Mouse (Mus musculus) liver, embryonic 12.5 days (tissue): Measurements from ENCODE around the gene Fhit. TPM values are rescaled to one million over a fixed set of nuclear protein-coding genes. Genes with fewer than 3 reads are reported as not detected.
"Not testable (repeated sequence)": the region's sequence is repeated elsewhere in the genome, so short reads cannot be mapped to it uniquely, and the experiment has no call there.

Experiments used
- ATAC-seq: fragments of 200-750 bp; cut with Nextera tagmentation; 2 replicates; pipeline ENCODE4 v1.8.0; 2017; ENCODE audit warnings: moderate number of reproducible peaks, mild to moderate bottlenecking, moderate library complexity
- H3K27ac ChIP-seq: fragments of 300-500 bp; sonication (generic); 2 replicates; pipeline ENCODE4 v1.5.1; 2016; ENCODE audit warnings: mild to moderate bottlenecking
- H3K27me3 ChIP-seq: fragments of 300-500 bp; sonication (generic); replicated peaks from 2 replicates; pipeline ENCODE4 v1.6.1; 2016; ENCODE audit warnings: mild to moderate bottlenecking, moderate library complexity
- H3K36me3 ChIP-seq: fragments of 300-500 bp; sonication (generic); 2 replicates; pipeline ENCODE4 v1.6.1; 2016; ENCODE audit warnings: mild to moderate bottlenecking, moderate library complexity
- H3K4me1 ChIP-seq: fragments of 300-500 bp; sonication (generic); 2 replicates; pipeline ENCODE4 v1.6.1; 2016
- H3K4me2 ChIP-seq: fragments of 300-500 bp; sonication (generic); 2 replicates; pipeline ENCODE4 v1.6.1; 2016; ENCODE audit warnings: mild to moderate bottlenecking, moderate library complexity
- H3K4me3 ChIP-seq: fragments of 300-500 bp; sonication (generic); 2 replicates; pipeline ENCODE4 v1.5.1; 2016; ENCODE audit warnings: mild to moderate bottlenecking, moderate library complexity
- H3K9ac ChIP-seq: fragments of 300-500 bp; sonication (generic); 2 replicates; pipeline ENCODE4 v1.6.1; 2016; ENCODE audit warnings: mild to moderate bottlenecking, moderate library complexity
- H3K9me3 ChIP-seq: fragments of 300-500 bp; sonication (generic); replicated peaks from 2 replicates; pipeline ENCODE4 v1.6.1; 2016; ENCODE audit warnings: mild to moderate bottlenecking, moderate library complexity
- WGBS: fragments of 180-500 bp; shearing (Covaris S2); methylation state at CpG from one replicate; pipeline ENCODE4 v1.1.7; 2016; ENCODE audit not compliant: insufficient replicate concordance; 5-methylcytosine and 5-hydroxymethylcytosine counted together
- polyA plus RNA-seq: library from polyadenylated mRNA; unstranded; fragments of >200 nt; fragmentation: Nextera tagmentation; extraction: Ambion mirVana; gene quantifications from 2 replicates; pipeline ENCODE4 v1.2.1, GENCODE M21; 2016

Gene Fhit
- polyA plus RNA-seq, 1 experiment from 2014 or later = 2.1 TPM

- Histone ChIP-seq H3K4me3 (no peak overlapping the region), H3K27ac (no peak overlapping the region), H3K27me3 (no peaks in the 10 kb centered on the region), H3K9me3 (no peaks in the 10 kb centered on the region), H3K9ac (no peak overlapping the region), H3K4me2 (no peak overlapping the region), H3K36me3 (no peaks in the 10 kb centered on the region), H3K4me1 (no peaks in the 10 kb centered on the region)
- no peak for ATAC-seq
- 78% methylated on average over 2 of the region's 2 CpGs for WGBS
These were observed 1201.4 kb downstream of the Fhit start for GRCm38 (mm10) chr14:9960396-9960795.

GRCm38 (mm10) chr14:9899494-9899893 lies 1262.3 kb downstream of the Fhit start:
- no peak overlapping the region for H3K4me3 ChIP-seq
- no peak overlapping the region for H3K4me2 ChIP-seq
- no peak for ATAC-seq
- H3K36me3 ChIP-seq = no peaks in the 10 kb centered on the region
- H3K9ac ChIP-seq = no peak overlapping the region
- no peaks in the 10 kb centered on the region for H3K27me3 ChIP-seq
- H3K4me1 ChIP-seq = no peaks in the 10 kb centered on the region
- H3K9me3 ChIP-seq = no peaks in the 10 kb centered on the region
- 77% methylated on average over 2 of the region's 2 CpGs for WGBS
- no peak overlapping the region for H3K27ac ChIP-seq

GRCm38 (mm10) chr14:9896556-9896955 lies 1265.3 kb downstream of the Fhit start:
- Histone ChIP-seq H3K27ac (no peak overlapping the region), H3K4me1 (no peaks in the 10 kb centered on the region), H3K9ac (no peak overlapping the region), H3K4me3 (no peak overlapping the region), H3K9me3 (no peaks in the 10 kb centered on the region), H3K36me3 (no peaks in the 10 kb centered on the region), H3K27me3 (no peaks in the 10 kb centered on the region), H3K4me2 (no peak overlapping the region)
- no peak for ATAC-seq
- 76% methylated on average over 1 of the region's 1 CpGs for WGBS

GRCm38 (mm10) chr14:9852041-9852440 lies 1309.8 kb downstream of the Fhit start:
- Histone ChIP-seq H3K4me2 (no peak overlapping the region), H3K27ac (no peak overlapping the region), H3K36me3 (no peaks in the 10 kb centered on the region), H3K27me3 (no peaks in the 10 kb centered on the region), H3K4me1 (no peaks in the 10 kb centered on the region), H3K9ac (no peak overlapping the region), H3K9me3 (no peaks in the 10 kb centered on the region), H3K4me3 (no peak overlapping the region)
- ATAC-seq = no peak
- 28% methylated on average over 2 of the region's 2 CpGs for WGBS

GRCm38 (mm10) chr14:9832290-9832689 lies 1329.5 kb downstream of the Fhit start:
- Histone ChIP-seq H3K27me3 (no peaks in the 10 kb centered on the region), H3K4me1 (no peaks in the 10 kb centered on the region), H3K9ac (no peak overlapping the region), H3K36me3 (no peaks in the 10 kb centered on the region), H3K4me3 (no peak overlapping the region), H3K4me2 (no peak overlapping the region), H3K27ac (no peak overlapping the region), H3K9me3 (no peaks in the 10 kb centered on the region)
- ATAC-seq = no peak

- not testable (repeated sequence) for H3K4me3 ChIP-seq, H3K4me2 ChIP-seq, H3K4me1 ChIP-seq, ATAC-seq, H3K9ac ChIP-seq, H3K9me3 ChIP-seq, H3K36me3 ChIP-seq, H3K27me3 ChIP-seq, H3K27ac ChIP-seq
- WGBS = 34% methylated on average over 8 of the region's 8 CpGs
These were observed 1333.1 kb downstream of the Fhit start for GRCm38 (mm10) chr14:9828699-9829240.

- Histone ChIP-seq H3K4me3 (no peak overlapping the region), H3K4me1 (no peaks in the 10 kb centered on the region), H3K36me3 (no peaks in the 10 kb centered on the region), H3K9ac (no peak overlapping the region), H3K27ac (no peak overlapping the region), H3K9me3 (no peaks in the 10 kb centered on the region), H3K4me2 (no peak overlapping the region), H3K27me3 (no peaks in the 10 kb centered on the region)
- WGBS = 68% methylated on average over 4 of the region's 4 CpGs
- ATAC-seq = no peak
These were observed 1345.9 kb downstream of the Fhit start for GRCm38 (mm10) chr14:9815963-9816362.

- Histone ChIP-seq H3K36me3 (no peaks in the 10 kb centered on the region), H3K27me3 (no peaks in the 10 kb centered on the region), H3K27ac (no peak overlapping the region), H3K4me1 (no peaks in the 10 kb centered on the region), H3K4me3 (no peak overlapping the region), H3K9ac (no peak overlapping the region), H3K9me3 (no peaks in the 10 kb centered on the region), H3K4me2 (no peak overlapping the region)
- ATAC-seq = no peak
- 73% methylated on average over 9 of the region's 9 CpGs for WGBS
These were observed 1350.0 kb downstream of the Fhit start for GRCm38 (mm10) chr14:9811847-9812321.

- no peak overlapping the region for H3K27ac ChIP-seq
- no peak overlapping the region for H3K9ac ChIP-seq
- H3K9me3 ChIP-seq = no peaks in the 10 kb centered on the region
- WGBS = 73% methylated on average over 7 of the region's 7 CpGs
- ATAC-seq = no peak
- no peak overlapping the region for H3K4me3 ChIP-seq
- no peaks in the 10 kb centered on the region for H3K27me3 ChIP-seq
- no peaks in the 10 kb centered on the region for H3K36me3 ChIP-seq
- no peaks in the 10 kb centered on the region for H3K4me1 ChIP-seq
- H3K4me2 ChIP-seq = no peak overlapping the region
These were observed 1350.5 kb downstream of the Fhit start for GRCm38 (mm10) chr14:9811177-9811846.

- H3K36me3 ChIP-seq = no peaks in the 10 kb centered on the region
- H3K9ac ChIP-seq = no peak overlapping the region
- H3K4me1 ChIP-seq = no peaks in the 10 kb centered on the region
- no peaks in the 10 kb centered on the region for H3K27me3 ChIP-seq
- H3K9me3 ChIP-seq = no peaks in the 10 kb centered on the region
- no peak overlapping the region for H3K4me3 ChIP-seq
- no peak overlapping the region for H3K27ac ChIP-seq
- no peak for ATAC-seq
- no peak overlapping the region for H3K4me2 ChIP-seq
These were observed 1368.4 kb downstream of the Fhit start for GRCm38 (mm10) chr14:9793403-9793802.

- Histone ChIP-seq H3K4me1 (no peaks in the 10 kb centered on the region), H3K9me3 (no peaks in the 10 kb centered on the region), H3K27ac (no peak overlapping the region), H3K36me3 (no peaks in the 10 kb centered on the region), H3K4me2 (no peak overlapping the region), H3K4me3 (no peak overlapping the region), H3K9ac (no peak overlapping the region), H3K27me3 (no peaks in the 10 kb centered on the region)
- ATAC-seq = no peak
- 47% methylated on average over 3 of the region's 3 CpGs for WGBS
These were observed 1373.4 kb downstream of the Fhit start for GRCm38 (mm10) chr14:9788402-9788950.

- Histone ChIP-seq H3K27me3 (no peaks in the 10 kb centered on the region), H3K9me3 (no peaks in the 10 kb centered on the region), H3K4me3 (no peak overlapping the region), H3K36me3 (no peaks in the 10 kb centered on the region), H3K9ac (no peak overlapping the region), H3K27ac (no peak overlapping the region), H3K4me1 (no peaks in the 10 kb centered on the region), H3K4me2 (no peak overlapping the region)
- no peak for ATAC-seq
- WGBS = 45% methylated on average over 1 of the region's 1 CpGs
These were observed 1374.4 kb downstream of the Fhit start for GRCm38 (mm10) chr14:9787389-9787788.

GRCm38 (mm10) chr14:9785861-9786260 lies 1376.0 kb downstream of the Fhit start:
- Histone ChIP-seq H3K4me2 (no peak overlapping the region), H3K36me3 (no peaks in the 10 kb centered on the region), H3K27ac (no peak overlapping the region), H3K9me3 (no peaks in the 10 kb centered on the region), H3K4me1 (no peaks in the 10 kb centered on the region), H3K27me3 (no peaks in the 10 kb centered on the region), H3K4me3 (no peak overlapping the region), H3K9ac (no peak overlapping the region)
- 37% methylated on average over 1 of the region's 1 CpGs for WGBS
- ATAC-seq = no peak
